Mouse (Mus musculus): ENCODE results near the gene Gtf2ird2. TPM values are rescaled to one million over a fixed set of nuclear protein-coding genes. Genes with fewer than 3 reads are reported as not detected.

Gtf2ird2 gene
- polyA plus RNA-seq, 1 experiment from 2014 or later = 14.1 TPM

GRCm38 (mm10) chr5:134226946-134227345 lies 43.1 kb downstream of the Gtf2ird2 start:
- Histone ChIP-seq H3K27me3 (peaks cover 13% of the 10 kb centered on the region), H3K4me3 (no peak overlapping the region), H3K27ac (replicated peaks) (no peak overlapping the region), H3K9ac (replicated peaks) (no peak overlapping the region), H3K9me3 (no peaks in the 10 kb centered on the region), H3K4me1 (peaks cover 14% of the 10 kb centered on the region), H3K4me2 (replicated peaks) (no peak overlapping the region), H3K36me3 (no peaks in the 10 kb centered on the region)
- 78% methylated on average over 12 of the region's 12 CpGs for WGBS
- no peak for ATAC-seq (ENCODE audit: low FRiP score, low read depth)

- no peak overlapping the region for H3K27ac ChIP-seq (replicated peaks)
- H3K4me3 ChIP-seq = no peak overlapping the region
- no peaks in the 10 kb centered on the region for H3K36me3 ChIP-seq
- peaks cover 9% of the 10 kb centered on the region; the same call in 1 of the 2 replicates for H3K4me1 ChIP-seq
- H3K9ac ChIP-seq (replicated peaks) = no peak overlapping the region
- peaks cover 6% of the 10 kb centered on the region for H3K27me3 ChIP-seq
- WGBS = 44% methylated on average over 11 of the region's 11 CpGs
- no peaks in the 10 kb centered on the region for H3K9me3 ChIP-seq
- no peak overlapping the region for H3K4me2 ChIP-seq (replicated peaks)
- no peak for ATAC-seq (ENCODE audit: low FRiP score, low read depth)
Measured at GRCm38 (mm10) chr5:134227574-134228248, 43.9 kb downstream of the Gtf2ird2 start.

DNA sequence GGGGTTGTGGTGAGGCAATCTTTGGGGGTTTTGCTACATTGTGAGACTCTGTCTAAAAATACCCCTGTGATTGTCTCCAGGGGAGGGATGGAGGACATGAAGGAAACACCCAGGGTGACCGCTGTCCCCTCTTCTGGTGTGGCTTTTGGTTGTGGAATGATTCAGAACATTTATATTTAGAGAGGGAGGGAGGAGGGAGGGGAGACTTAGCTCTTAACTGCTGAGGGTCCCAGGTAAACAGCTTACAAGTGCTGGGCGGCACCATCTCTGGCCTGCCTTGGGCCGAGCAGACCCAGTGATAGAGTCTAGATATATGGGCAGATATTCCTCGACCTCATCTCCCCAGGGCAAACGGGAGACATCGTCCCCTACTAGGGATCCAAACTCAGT lies 44.4 kb downstream of the Gtf2ird2 start:
- Histone ChIP-seq H3K9me3 (no peaks in the 10 kb centered on the region), H3K36me3 (no peaks in the 10 kb centered on the region), H3K9ac (replicated peaks) (no peak overlapping the region), H3K4me1 (peaks cover 9% of the 10 kb centered on the region; the same call in 1 of the 2 replicates), H3K4me3 (no peak overlapping the region), H3K27ac (replicated peaks) (0 out of 2 replicates have a peak overlapping the region, but pooled peaks have one; percentile 25), H3K27me3 (peaks cover 1% of the 10 kb centered on the region), H3K4me2 (replicated peaks) (no peak overlapping the region)
- ATAC-seq (ENCODE audit: low FRiP score, low read depth) = no peak
- 81% methylated on average over 6 of the region's 6 CpGs for WGBS

DNA sequence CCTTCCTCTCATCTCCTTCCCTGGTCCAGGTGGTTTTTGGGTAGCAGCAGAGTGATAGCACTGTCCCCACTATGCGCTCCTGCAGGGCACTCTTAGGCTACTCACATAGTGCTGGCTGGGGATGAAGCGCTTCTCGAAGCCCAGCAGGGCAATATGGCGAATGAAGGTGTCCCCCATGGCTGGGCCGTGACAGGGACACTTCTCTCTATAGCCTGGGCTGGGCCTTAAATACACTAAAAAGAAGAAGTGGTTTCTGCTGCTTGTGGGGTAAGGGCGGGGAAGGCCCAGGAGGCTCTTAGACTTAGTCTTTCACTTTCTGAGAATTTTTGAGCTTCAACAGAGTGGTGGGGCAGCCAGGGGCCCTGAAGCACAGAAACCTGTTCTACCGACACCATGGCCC lies 45.6 kb downstream of the Gtf2ird2 start, which contains the start of gene Ncf1:
Gene Ncf1, minus strand, starts transcription at position 235 of the 400 bp plus-strand sequence.
- ATAC-seq (ENCODE audit: low FRiP score, low read depth) = no peak
- H3K27ac ChIP-seq (replicated peaks) = no peak within 1 kb of the TSS
- H3K27me3 ChIP-seq = no peaks in the 10 kb centered on the region
- H3K4me1 ChIP-seq = peaks cover 17% of the 10 kb centered on the region
- H3K36me3 ChIP-seq = no peaks in the 10 kb centered on the region
- no peak within 1 kb of the TSS for H3K4me3 ChIP-seq
- H3K9me3 ChIP-seq = no peaks in the 10 kb centered on the region
- WGBS = 89% methylated on average over 7 of the region's 7 CpGs
- H3K4me2 ChIP-seq (replicated peaks) = no peak within 1 kb of the TSS
- H3K9ac ChIP-seq (replicated peaks) = 0 out of 2 replicates have a peak within 1 kb of the TSS, but pooled peaks have one; percentile 20

- Histone ChIP-seq H3K4me1 (peaks cover 27% of the 10 kb centered on the region), H3K27me3 (no peaks in the 10 kb centered on the region), H3K36me3 (peaks cover 11% of the 10 kb centered on the region), H3K4me3 (no peak overlapping the region), H3K9ac (replicated peaks) (no peak overlapping the region), H3K27ac (replicated peaks) (no peak overlapping the region), H3K9me3 (no peaks in the 10 kb centered on the region), H3K4me2 (replicated peaks) (no peak overlapping the region)
- ATAC-seq (ENCODE audit: low FRiP score, low read depth) = no peak
- 78% methylated on average over 5 of the region's 5 CpGs for WGBS
Measured at GRCm38 (mm10) chr5:134231376-134231775, 47.6 kb downstream of the Gtf2ird2 start.

GRCm38 (mm10) chr5:134232111-134232510 lies 48.3 kb downstream of the Gtf2ird2 start:
- Histone ChIP-seq H3K4me1 (peaks cover 24% of the 10 kb centered on the region), H3K36me3 (peaks cover 18% of the 10 kb centered on the region), H3K27me3 (no peaks in the 10 kb centered on the region), H3K4me2 (replicated peaks) (no peak overlapping the region), H3K4me3 (no peak overlapping the region), H3K9ac (replicated peaks) (no peak overlapping the region), H3K9me3 (no peaks in the 10 kb centered on the region), H3K27ac (replicated peaks) (no peak overlapping the region)
- no peak for ATAC-seq (ENCODE audit: low FRiP score, low read depth)
- 77% methylated on average over 6 of the region's 6 CpGs for WGBS

GRCm38 (mm10) chr5:134232568-134232967 lies 48.7 kb downstream of the Gtf2ird2 start:
- H3K4me3 ChIP-seq = no peak overlapping the region
- H3K4me1 ChIP-seq = peaks cover 24% of the 10 kb centered on the region
- no peaks in the 10 kb centered on the region for H3K9me3 ChIP-seq
- H3K27ac ChIP-seq (replicated peaks) = no peak overlapping the region
- H3K36me3 ChIP-seq = peaks cover 23% of the 10 kb centered on the region
- H3K9ac ChIP-seq (replicated peaks) = no peak overlapping the region
- H3K4me2 ChIP-seq (replicated peaks) = no peak overlapping the region
- WGBS = 72% methylated on average over 7 of the region's 7 CpGs
- ATAC-seq (ENCODE audit: low FRiP score, low read depth) = no peak
- no peaks in the 10 kb centered on the region for H3K27me3 ChIP-seq

DNA sequence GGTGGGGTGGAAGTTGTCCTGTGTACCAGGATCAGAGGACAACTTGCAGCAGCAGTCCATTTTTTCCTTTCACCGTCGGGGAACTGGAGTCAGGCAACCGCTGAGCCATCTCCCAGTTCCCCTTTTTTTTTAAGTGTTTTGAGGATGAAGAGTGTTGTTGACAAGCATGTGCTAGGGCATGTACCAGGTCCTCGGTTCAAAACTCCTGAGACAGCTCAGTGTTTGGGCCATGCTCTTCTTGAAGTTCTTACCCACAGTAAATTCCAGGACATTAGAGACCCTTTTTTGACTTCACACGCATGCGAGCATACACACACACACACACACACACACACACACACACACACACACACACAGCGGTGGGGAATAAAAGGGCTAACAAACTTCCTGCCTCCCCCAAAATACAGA lies 49.4 kb downstream of the Gtf2ird2 start:
- Histone ChIP-seq H3K36me3 (peaks cover 29% of the 10 kb centered on the region), H3K4me3 (no peak overlapping the region), H3K9ac (replicated peaks) (no peak overlapping the region), H3K4me1 (peaks cover 24% of the 10 kb centered on the region), H3K27ac (replicated peaks) (no peak overlapping the region), H3K27me3 (no peaks in the 10 kb centered on the region), H3K4me2 (replicated peaks) (no peak overlapping the region), H3K9me3 (no peaks in the 10 kb centered on the region)
- 75% methylated on average over 7 of the region's 7 CpGs for WGBS
- ATAC-seq (ENCODE audit: low FRiP score, low read depth) = no peak

DNA sequence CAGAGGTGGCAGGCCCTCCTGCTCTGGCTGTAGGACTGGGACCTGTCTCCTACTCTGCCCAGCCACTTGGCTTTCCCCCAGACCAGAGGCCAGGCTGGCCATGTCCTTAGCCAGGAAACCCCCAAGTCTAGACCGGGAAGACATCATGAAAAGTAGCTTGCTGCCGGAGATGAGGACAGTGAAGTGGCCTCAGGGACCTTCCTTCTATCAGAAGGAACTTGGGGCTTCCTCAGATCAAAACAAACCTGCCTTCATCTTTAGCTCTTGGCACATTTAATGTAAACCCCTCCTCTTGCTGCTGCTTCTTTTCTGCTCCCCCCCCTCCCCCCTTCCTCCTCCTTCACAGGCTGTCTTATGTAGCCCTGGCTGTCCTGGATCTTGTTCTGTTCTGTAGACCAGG lies 50.4 kb downstream of the Gtf2ird2 start:
- no peak for ATAC-seq (ENCODE audit: low FRiP score, low read depth)
- 69% methylated on average over 2 of the region's 2 CpGs for WGBS
- no peak overlapping the region for H3K9ac ChIP-seq (replicated peaks)

GRCm38 (mm10) chr5:134235111-134235510 lies 51.3 kb downstream of the Gtf2ird2 start:
- Histone ChIP-seq H3K27ac (replicated peaks) (peak overlapping the region; percentile 56), H3K36me3 (peaks cover 47% of the 10 kb centered on the region), H3K4me2 (replicated peaks) (no peak overlapping the region), H3K9ac (replicated peaks) (no peak overlapping the region), H3K27me3 (no peaks in the 10 kb centered on the region), H3K4me3 (no peak overlapping the region), H3K4me1 (peaks cover 38% of the 10 kb centered on the region), H3K9me3 (no peaks in the 10 kb centered on the region)
- ATAC-seq (ENCODE audit: low FRiP score, low read depth) = no peak
- WGBS = 53% methylated on average over 6 of the region's 6 CpGs

More for the DNA sequence above, 50.4 kb downstream of the Gtf2ird2 start:
- Histone ChIP-seq H3K36me3 (peaks cover 38% of the 10 kb centered on the region), H3K4me3 (no peak overlapping the region), H3K4me2 (replicated peaks) (no peak overlapping the region), H3K9me3 (no peaks in the 10 kb centered on the region), H3K27me3 (no peaks in the 10 kb centered on the region), H3K4me1 (peaks cover 33% of the 10 kb centered on the region), H3K27ac (replicated peaks) (peak overlapping the region; percentile 52)

DNA sequence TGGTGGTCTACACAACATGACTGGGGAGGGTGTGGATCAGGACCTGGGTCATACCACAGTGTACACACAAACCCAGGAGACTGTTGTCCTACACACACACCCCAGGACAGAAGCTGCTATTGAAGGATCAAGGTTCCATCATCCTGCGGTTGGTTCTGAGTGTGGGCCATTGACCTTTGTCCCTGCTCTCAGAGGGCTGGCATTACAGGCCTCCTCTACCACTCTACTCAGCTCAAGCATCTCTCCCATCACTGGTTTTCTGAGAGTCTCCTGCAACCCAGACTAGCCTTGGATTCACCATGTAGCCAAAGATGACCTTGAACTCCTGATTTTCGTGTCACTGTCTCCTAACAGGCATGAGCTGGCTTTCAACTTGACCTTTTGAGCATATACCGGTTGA lies 52.4 kb downstream of the Gtf2ird2 start:
- Histone ChIP-seq H3K9ac (replicated peaks) (no peak overlapping the region), H3K27ac (replicated peaks) (0 out of 2 replicates have a peak overlapping the region, but pooled peaks have one; percentile 3), H3K4me1 (peaks cover 38% of the 10 kb centered on the region), H3K27me3 (no peaks in the 10 kb centered on the region), H3K4me2 (replicated peaks) (no peak overlapping the region), H3K36me3 (peaks cover 59% of the 10 kb centered on the region), H3K4me3 (no peak overlapping the region), H3K9me3 (no peaks in the 10 kb centered on the region)
- no peak for ATAC-seq (ENCODE audit: low FRiP score, low read depth)
- WGBS = 88% methylated on average over 3 of the region's 3 CpGs

- H3K4me1 ChIP-seq = peaks cover 38% of the 10 kb centered on the region
- ATAC-seq (ENCODE audit: low FRiP score, low read depth) = no peak
Measured at GRCm38 (mm10) chr5:134236796-134237195, 53.0 kb downstream of the Gtf2ird2 start.

More at GRCm38 (mm10) chr5:134236796-134237195, 53.0 kb downstream of the Gtf2ird2 start:
- WGBS = 89% methylated on average over 6 of the region's 6 CpGs
- Histone ChIP-seq H3K36me3 (peaks cover 64% of the 10 kb centered on the region), H3K4me2 (replicated peaks) (no peak overlapping the region), H3K4me3 (no peak overlapping the region), H3K9ac (replicated peaks) (no peak overlapping the region), H3K27ac (replicated peaks) (0 out of 2 replicates have a peak overlapping the region, but pooled peaks have one; percentile 3), H3K27me3 (no peaks in the 10 kb centered on the region), H3K9me3 (no peaks in the 10 kb centered on the region)

Measured in midbrain, embryonic 12.5 days (tissue).